Mouse (Mus musculus): Measurements from ENCODE around the gene Tk1. TPM values are rescaled to one million over a fixed set of nuclear protein-coding genes. Genes with fewer than 3 reads are reported as not detected.

Gene Tk1
- polyA plus RNA-seq, 1 experiment from 2014 or later = 117 TPM

DNA sequence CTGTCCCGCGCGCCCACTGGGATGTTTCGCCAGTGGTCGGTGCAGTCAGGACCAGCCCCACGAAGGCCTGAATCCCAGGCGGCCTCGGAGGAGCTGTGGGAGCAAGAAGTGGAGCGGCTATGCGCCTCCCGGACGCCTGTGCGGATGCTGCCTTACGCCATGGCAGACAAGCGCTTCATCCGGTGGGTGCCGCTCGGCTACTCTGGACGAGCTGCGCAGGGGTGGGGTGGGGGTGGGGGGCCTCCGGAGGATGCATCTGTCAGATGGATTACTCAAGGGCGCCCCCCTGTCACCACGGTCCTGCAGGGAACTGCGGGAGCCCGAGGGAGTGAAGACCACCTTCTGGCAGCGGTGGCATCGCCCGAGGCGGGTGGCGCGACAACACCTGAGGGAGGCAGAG, 42.8 kb downstream of the Tk1 start:
- Histone ChIP-seq H3K9ac (peak overlapping the region; percentile 29), H3K36me3 (no peaks in the 10 kb centered on the region), H3K9me3 (no peaks in the 10 kb centered on the region), H3K4me3 (peak overlapping the region; percentile 30), H3K27me3 (peaks cover 28% of the 10 kb centered on the region), H3K27ac (peak overlapping the region; percentile 58; the same call in 1 of the 2 replicates), H3K4me2 (replicated peaks) (peak overlapping the region; percentile 55), H3K4me1 (peaks cover 41% of the 10 kb centered on the region)
- ATAC-seq (ENCODE audit: insufficient number of reproducible peaks, insufficient read depth, low FRiP score, low TSS enrichment) = no peak
- 4% methylated on average over 31 of the region's 31 CpGs for WGBS

DNA sequence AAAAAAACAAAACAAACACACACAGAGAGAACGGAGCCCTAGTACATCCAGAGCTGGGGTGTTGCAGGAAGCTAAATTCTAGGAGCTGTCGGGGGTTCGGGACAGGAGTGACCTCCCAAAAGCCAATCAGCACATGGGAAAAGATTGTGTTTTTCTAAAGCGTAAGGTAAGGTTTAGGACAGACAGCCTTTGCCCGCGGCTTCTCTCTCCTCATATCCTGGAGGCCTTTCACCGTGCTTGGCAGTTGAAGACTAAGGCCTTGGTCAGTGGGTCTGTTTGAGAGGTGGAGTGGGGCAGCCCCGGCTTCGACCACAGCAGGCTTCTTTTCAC, 43.2 kb downstream of the Tk1 start:
- Histone ChIP-seq H3K4me3 (peak overlapping the region; percentile 30), H3K36me3 (no peaks in the 10 kb centered on the region), H3K4me2 (replicated peaks) (peak overlapping the region; percentile 55), H3K27me3 (peaks cover 28% of the 10 kb centered on the region), H3K27ac (peak overlapping the region; percentile 58; the same call in 1 of the 2 replicates), H3K9me3 (no peaks in the 10 kb centered on the region), H3K9ac (peak overlapping the region; percentile 29; the same call in 1 of the 2 replicates), H3K4me1 (peaks cover 41% of the 10 kb centered on the region)
- WGBS = 45% methylated on average over 9 of the region's 9 CpGs
- no peak for ATAC-seq (ENCODE audit: insufficient number of reproducible peaks, insufficient read depth, low FRiP score, low TSS enrichment)

DNA sequence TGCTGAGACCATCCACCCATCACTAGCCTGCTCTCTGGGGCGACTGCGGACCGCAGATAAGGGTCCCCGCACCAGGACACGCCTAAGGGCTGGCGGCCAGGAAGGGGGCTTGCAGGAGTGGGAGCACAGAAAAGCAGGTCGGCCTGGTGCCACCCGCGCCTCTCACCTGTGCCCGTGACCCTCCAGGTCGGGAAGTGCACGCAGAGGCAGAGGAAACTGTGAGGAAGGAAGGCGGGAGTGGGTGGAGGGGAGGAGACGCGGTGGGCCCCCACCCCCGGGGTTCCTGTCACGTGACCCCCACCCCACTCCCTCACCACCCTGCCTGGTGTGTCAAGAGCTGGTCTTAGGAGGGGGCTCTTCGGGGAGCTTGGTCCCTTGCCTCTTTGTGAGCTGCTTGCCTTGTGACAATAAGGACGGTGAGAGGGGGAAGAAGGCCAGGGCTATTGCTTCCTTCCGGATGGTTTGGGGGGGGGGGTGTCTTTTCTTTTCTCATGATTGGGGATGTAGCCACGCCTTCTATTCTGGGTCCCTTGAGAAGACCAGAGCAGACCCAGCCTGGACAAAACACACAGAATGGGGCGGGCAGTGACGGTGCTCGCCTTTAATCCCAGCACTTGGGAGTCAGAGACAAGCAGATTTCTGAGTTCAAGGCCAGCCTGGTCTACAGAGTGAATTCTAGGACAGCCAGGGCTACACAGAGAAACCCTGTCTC, 43.7 kb downstream of the Tk1 start, which contains the start of the genes Tmc8 and Tmc6:
TSS of gene Tmc8 (plus strand) at position 84 of the 712 bp plus-strand sequence.
TSS of gene Tmc6 (minus strand) at position 206 of the 712 bp plus-strand sequence.
- H3K27me3 ChIP-seq = peaks cover 28% of the 10 kb centered on the region
- H3K9me3 ChIP-seq = no peaks in the 10 kb centered on the region
- H3K4me1 ChIP-seq = peaks cover 41% of the 10 kb centered on the region
- 0 out of 2 replicates have a peak, but pooled peaks cover 4% of the 10 kb centered on the region for H3K36me3 ChIP-seq
- H3K9ac ChIP-seq = peak within 1 kb of the TSS; percentile 29; the same call in 1 of the 2 replicates
- 40% methylated on average over 24 of the region's 24 CpGs for WGBS
- peak within 1 kb of the TSS; percentile 58 for H3K27ac ChIP-seq
- no peak for ATAC-seq (ENCODE audit: insufficient number of reproducible peaks, insufficient read depth, low FRiP score, low TSS enrichment)
- H3K4me2 ChIP-seq (replicated peaks) = peak within 1 kb of the TSS; percentile 84
- H3K4me3 ChIP-seq = peak within 1 kb of the TSS; percentile 44

DNA sequence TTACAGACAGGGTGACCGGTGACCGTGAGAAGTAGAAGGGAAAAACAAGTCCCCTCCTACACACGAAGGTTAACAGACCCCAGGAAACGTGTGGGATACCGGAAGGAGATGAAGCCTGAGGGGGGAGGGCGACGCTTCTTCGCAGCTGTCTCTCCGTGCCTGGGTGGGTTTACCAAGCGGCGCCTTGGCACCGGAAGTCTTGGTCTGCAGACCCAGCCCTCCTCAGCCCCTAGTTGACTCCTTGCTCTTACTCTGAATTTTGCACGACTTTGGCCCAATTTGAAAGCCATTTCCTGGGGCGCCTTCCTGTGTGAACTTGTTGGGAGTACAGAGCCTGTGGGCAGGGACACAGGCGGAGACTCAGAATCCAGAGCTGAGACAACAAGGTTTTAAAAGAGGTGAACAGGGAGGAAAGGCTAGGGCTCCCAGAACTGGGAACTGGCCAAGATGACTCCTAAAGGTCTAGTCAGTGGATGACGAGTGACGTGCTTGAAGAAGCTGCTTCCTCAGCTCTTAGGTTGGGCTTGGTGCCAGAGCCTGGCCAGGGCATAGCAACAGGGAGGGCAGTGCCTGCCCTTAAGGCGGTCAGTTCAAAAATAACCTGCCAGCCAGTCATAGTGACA, 44.6 kb downstream of the Tk1 start:
- Histone ChIP-seq H3K9me3 (no peaks in the 10 kb centered on the region), H3K4me1 (peaks cover 41% of the 10 kb centered on the region), H3K4me3 (0 out of 2 replicates have a peak overlapping the region, but pooled peaks have one; percentile 44), H3K36me3 (0 out of 2 replicates have a peak, but pooled peaks cover 4% of the 10 kb centered on the region), H3K4me2 (replicated peaks) (peak overlapping the region; percentile 84), H3K27ac (peak overlapping the region; percentile 48), H3K9ac (no peak overlapping the region), H3K27me3 (peaks cover 28% of the 10 kb centered on the region)
- 18% methylated on average over 18 of the region's 18 CpGs for WGBS
- ATAC-seq (ENCODE audit: insufficient number of reproducible peaks, insufficient read depth, low FRiP score, low TSS enrichment) = no peak

DNA sequence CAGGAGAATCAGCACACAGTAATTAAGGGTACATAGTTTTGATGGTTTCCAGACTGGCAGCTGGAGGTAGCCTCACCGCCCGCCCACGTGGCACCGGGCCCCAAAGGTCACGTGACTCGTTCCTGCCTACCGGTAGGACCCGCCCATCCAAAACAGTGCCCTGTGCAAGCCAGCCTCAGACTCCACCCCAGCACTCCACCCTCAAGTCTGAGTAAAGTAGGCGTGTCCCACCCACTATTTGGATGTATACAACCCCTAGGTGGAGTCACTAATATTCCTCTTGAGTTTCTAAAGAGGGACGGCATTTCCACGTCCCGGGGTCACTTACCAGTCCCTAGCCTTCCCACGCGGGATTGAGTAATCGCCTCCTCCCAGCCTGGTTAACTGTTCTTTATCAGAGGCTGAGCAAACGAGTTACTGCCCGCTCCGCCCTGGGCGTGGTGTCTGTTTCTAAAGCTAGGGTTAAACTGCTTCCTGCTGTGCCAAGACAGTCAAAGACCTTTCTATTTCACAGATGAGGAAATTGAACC, 45.2 kb downstream of the Tk1 start:
- Histone ChIP-seq H3K9ac (peak overlapping the region; percentile 54; the same call in 1 of the 2 replicates), H3K27ac (peak overlapping the region; percentile 48; the same call in 1 of the 2 replicates), H3K36me3 (0 out of 2 replicates have a peak, but pooled peaks cover 4% of the 10 kb centered on the region), H3K4me3 (peak overlapping the region; percentile 44), H3K4me1 (peaks cover 41% of the 10 kb centered on the region), H3K27me3 (peaks cover 28% of the 10 kb centered on the region), H3K4me2 (replicated peaks) (peak overlapping the region; percentile 84), H3K9me3 (no peaks in the 10 kb centered on the region)
- 2% methylated on average over 19 of the region's 19 CpGs for WGBS
- peak; percentile 74 for ATAC-seq (ENCODE audit: insufficient number of reproducible peaks, insufficient read depth, low FRiP score, low TSS enrichment)

DNA sequence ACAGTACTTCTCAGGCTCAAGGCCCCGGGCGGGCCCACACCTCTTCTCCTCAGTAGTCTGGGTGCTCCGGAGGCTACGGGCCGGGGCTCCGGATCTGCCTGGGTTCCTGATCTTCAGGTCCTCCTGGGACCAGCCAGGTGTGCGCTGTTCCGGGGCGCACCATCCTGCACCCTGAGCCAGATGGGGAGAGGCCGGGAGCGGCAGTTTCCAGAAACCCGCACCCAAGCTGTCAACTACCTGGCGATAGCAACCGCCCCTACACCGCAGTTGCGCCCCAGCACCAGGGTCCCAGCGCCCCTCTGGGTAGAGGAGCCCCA, 45.7 kb downstream of the Tk1 start:
- H3K9ac ChIP-seq = peak overlapping the region; percentile 54
- ATAC-seq (ENCODE audit: insufficient number of reproducible peaks, insufficient read depth, low FRiP score, low TSS enrichment) = no peak
- H3K4me2 ChIP-seq (replicated peaks) = peak overlapping the region; percentile 84
- no peaks in the 10 kb centered on the region for H3K9me3 ChIP-seq
- H3K27me3 ChIP-seq = peaks cover 28% of the 10 kb centered on the region
- H3K27ac ChIP-seq = peak overlapping the region; percentile 64
- H3K36me3 ChIP-seq = 0 out of 2 replicates have a peak, but pooled peaks cover 4% of the 10 kb centered on the region
- peak overlapping the region; percentile 44 for H3K4me3 ChIP-seq
- H3K4me1 ChIP-seq = peaks cover 41% of the 10 kb centered on the region
- WGBS = under 1% methylated on average over 17 of the region's 17 CpGs

DNA sequence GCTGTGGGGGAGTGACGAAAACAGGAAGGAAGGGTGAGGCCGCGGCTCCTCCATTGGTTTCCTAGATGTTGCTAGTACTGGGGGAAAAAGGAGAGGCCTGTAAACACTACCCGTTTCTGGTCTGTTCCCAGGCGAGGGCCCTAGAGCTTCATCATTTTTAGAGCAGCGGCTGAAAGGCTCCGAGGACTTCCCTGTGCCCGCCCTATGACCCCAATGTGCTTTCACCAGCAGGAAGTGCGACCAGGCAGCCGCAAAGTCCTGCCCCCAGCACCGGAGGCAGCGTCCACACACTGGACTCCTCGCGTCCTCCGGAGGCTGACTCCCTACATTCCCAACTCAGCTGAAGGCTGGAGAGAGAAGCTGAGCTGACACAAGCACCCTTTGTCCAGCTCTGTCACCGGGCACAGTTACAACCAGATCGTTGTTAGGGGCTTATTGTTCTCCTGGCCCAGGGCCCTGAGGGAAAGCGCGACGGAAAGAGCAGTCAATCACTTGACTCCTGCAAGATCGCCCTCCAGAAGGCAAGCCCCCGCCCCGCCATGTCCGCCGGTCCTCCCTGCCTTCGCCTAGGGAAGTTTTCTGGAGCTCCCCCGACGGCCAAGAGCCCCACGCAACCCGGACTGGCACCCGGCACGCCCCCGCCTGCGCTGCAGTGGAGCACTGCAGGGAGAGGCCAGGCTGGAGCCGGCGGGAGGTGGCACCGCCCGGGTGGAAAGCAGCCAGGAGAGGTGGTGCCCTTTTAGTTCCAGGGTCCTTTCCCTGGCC, 46.3 kb downstream of the Tk1 start:
- WGBS = 3% methylated on average over 38 of the region's 38 CpGs
- Histone ChIP-seq H3K4me2 (replicated peaks) (peak overlapping the region; percentile 84), H3K36me3 (0 out of 2 replicates have a peak, but pooled peaks cover 4% of the 10 kb centered on the region), H3K9ac (peak overlapping the region; percentile 54), H3K4me1 (peaks cover 41% of the 10 kb centered on the region), H3K27ac (peak overlapping the region; percentile 64), H3K9me3 (no peaks in the 10 kb centered on the region), H3K4me3 (peak overlapping the region; percentile 44), H3K27me3 (peaks cover 28% of the 10 kb centered on the region)
- no peak for ATAC-seq (ENCODE audit: insufficient number of reproducible peaks, insufficient read depth, low FRiP score, low TSS enrichment)

DNA sequence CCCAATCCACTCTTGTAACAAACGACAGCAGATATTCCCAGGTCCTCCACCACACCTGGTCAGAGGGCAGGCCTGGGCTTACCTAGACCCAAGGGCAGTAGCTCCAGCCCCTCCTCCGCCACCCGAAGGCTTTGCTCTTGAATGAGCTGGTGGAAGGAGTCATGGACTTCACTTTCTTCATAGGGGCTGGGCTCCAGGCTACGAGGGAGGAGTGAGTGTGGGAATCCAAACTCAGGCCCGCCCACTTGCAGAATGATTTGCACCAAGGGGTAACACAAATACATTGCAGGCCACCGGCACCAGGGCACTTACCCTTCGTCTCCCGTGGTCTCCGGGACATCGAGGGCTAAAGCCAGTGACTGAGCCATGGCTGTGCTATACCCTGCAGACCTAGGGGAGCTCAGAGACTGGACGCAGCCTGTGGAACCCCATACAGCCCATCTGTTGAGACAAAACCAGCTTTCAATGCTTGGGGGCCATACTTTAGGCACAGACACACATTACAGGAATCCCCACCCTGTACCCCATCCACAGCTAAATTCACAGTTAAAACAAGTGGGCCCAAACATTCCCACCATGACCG, 47.0 kb downstream of the Tk1 start:
- peaks cover 41% of the 10 kb centered on the region for H3K4me1 ChIP-seq
- no peak; the same call in 1 of the 2 replicates for ATAC-seq (ENCODE audit: insufficient number of reproducible peaks, insufficient read depth, low FRiP score, low TSS enrichment)
- H3K27ac ChIP-seq = peak overlapping the region; percentile 64
- peak overlapping the region; percentile 44 for H3K4me3 ChIP-seq
- peak overlapping the region; percentile 84 for H3K4me2 ChIP-seq (replicated peaks)
- WGBS = 46% methylated on average over 12 of the region's 12 CpGs
- peak overlapping the region; percentile 54; the same call in 1 of the 2 replicates for H3K9ac ChIP-seq
- 0 out of 2 replicates have a peak, but pooled peaks cover 4% of the 10 kb centered on the region for H3K36me3 ChIP-seq
- peaks cover 26% of the 10 kb centered on the region for H3K27me3 ChIP-seq
- H3K9me3 ChIP-seq = no peaks in the 10 kb centered on the region

DNA sequence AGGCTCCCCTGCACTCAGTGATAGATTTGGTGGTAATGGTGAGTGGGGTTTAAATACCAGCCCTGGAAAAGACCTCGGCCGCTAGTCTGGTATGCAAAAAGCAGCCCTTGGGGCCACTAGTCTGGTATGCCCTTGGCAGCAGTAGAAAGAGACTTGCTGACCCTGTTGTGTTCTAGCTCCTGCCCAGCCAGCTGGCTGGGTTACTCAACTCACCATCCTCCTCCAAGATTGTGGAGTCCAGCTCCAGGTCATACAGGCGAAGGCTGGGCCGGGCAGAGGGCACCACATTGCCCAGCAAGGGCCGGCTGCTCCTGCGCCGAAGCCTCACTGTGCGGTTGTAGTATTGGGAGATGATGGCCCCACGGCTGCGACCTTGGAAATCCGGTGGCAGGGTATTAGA, 47.9 kb downstream of the Tk1 start:
- H3K27ac ChIP-seq = no peak overlapping the region
- H3K4me1 ChIP-seq = peaks cover 34% of the 10 kb centered on the region
- peaks cover 5% of the 10 kb centered on the region; the same call in 1 of the 2 replicates for H3K36me3 ChIP-seq
- no peaks in the 10 kb centered on the region for H3K9me3 ChIP-seq
- ATAC-seq (ENCODE audit: insufficient number of reproducible peaks, insufficient read depth, low FRiP score, low TSS enrichment) = no peak
- peaks cover 17% of the 10 kb centered on the region for H3K27me3 ChIP-seq
- H3K9ac ChIP-seq = no peak overlapping the region
- H3K4me2 ChIP-seq (replicated peaks) = no peak overlapping the region
- WGBS = 92% methylated on average over 11 of the region's 11 CpGs
- no peak overlapping the region for H3K4me3 ChIP-seq

DNA sequence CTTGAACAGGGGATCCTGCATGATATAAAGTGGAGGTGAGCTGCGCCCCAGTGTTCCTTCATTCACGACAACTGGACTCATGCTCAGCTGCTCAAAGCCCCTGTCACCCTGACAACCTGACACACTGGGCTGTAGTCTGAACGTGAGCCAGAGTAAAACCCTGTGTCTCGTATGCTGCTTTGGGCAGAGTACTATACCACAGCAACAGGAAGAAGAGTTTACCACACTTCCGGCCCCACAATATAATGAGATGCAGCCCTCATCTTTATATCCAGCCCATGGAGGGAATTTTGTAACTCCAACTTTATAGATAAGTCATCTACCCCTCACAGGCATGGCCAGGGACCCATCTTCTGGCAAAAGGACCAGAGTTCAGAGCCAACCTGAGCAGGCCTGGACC, 48.8 kb downstream of the Tk1 start:
- Histone ChIP-seq H3K4me3 (no peak overlapping the region), H3K9me3 (no peaks in the 10 kb centered on the region), H3K4me1 (peaks cover 30% of the 10 kb centered on the region), H3K9ac (no peak overlapping the region), H3K36me3 (peaks cover 10% of the 10 kb centered on the region; the same call in 1 of the 2 replicates), H3K27ac (no peak overlapping the region), H3K27me3 (peaks cover 8% of the 10 kb centered on the region), H3K4me2 (replicated peaks) (no peak overlapping the region)
- 84% methylated on average over 5 of the region's 5 CpGs for WGBS
- ATAC-seq (ENCODE audit: insufficient number of reproducible peaks, insufficient read depth, low FRiP score, low TSS enrichment) = no peak
